Mouse (Mus musculus): ENCODE data around the gene Gadd45g.
A peak's percentile ranks its signal among the peaks of the same experiment; 100 is the strongest.

Gene Gadd45g

DNA sequence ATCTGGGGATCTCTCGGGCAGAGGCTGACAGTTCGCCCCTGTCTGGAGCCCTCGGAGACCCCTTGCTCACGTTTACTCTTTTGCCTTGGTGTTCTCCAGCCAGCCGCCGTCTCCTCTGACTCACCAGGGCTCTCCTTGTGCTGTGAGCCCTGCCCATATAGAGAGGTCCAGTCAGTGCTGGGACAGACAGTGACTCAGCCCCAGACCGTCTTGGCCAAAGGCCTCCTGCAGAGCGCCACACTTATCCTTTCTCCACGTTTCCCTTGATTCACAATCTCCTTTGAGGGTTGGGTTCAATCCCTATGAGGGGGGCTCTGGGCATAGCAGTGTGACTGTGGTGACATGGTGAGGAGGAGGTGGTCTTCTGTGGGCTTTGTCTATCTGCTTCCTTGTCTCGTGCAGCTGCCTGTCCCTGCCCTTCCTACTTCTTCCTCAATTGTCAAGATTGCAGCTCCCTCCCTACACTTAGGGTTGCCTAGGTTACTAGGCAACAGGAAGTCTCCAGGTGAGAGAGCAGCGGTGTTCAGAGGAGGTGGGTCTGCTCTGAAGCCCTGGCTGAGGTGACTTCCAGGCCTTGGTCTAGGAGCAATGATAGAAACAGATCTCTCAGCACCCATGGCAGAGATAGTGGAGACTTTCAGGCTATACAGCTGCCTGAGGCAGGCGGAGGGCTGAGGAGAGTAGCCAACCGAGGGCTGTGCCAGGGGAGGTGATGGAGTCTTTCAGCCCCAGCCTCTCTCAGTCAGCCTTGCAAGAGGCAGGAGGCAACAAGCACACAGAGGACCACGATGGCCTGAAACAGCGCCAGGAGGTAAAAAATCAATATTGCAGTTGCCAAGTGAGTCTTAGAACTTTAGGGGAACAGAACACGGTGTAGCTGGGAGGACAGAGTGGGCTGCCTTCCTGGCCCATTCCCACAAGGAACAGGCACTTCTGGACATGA, 7.1 kb downstream of the Gadd45g start:
- DNase-seq (ENCODE audit: low spot score) = no peak

DNA sequence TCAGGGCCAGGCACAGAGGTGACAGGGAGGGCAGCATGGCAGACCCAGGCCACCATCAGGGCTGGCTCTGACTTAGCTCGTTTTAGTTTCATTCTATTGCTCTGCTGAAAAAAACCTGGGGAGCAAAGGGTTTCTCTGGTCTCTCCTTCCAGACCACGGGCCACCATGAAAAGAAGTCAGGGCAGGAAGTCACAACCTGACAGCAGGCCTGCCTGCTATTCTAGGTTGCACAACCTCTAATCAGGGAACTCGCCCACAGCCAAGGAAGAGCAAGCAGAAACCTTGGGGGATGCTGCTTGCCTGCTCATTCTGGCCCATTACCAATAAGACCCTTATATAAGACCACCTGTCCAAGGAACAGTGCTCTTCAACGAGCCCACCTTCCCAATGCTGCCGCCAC, 9.1 kb downstream of the Gadd45g start:
- DNase-seq (ENCODE audit: low spot score) = no peak

DNA sequence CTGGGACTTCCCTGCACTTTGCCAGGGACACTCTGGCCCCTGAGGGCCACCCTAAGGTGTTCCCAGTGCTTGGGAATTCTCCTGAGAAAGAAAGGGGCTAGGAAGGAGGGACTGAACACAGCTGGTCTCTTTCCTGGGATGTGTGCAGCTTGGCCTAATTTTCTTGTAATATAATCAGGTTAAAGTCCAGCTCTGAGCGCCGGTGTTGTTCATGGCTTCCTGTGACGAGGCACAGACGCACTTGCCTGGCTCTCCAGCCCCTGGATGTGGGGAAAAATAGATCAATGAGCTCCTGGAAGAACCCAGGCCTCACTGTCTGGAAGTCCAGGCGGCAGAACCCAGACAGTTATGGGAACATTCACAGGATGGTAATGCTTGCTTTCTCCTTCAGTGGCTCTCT, 10.7 kb downstream of the Gadd45g start:
- DNase-seq (ENCODE audit: low spot score) = no peak

DNA sequence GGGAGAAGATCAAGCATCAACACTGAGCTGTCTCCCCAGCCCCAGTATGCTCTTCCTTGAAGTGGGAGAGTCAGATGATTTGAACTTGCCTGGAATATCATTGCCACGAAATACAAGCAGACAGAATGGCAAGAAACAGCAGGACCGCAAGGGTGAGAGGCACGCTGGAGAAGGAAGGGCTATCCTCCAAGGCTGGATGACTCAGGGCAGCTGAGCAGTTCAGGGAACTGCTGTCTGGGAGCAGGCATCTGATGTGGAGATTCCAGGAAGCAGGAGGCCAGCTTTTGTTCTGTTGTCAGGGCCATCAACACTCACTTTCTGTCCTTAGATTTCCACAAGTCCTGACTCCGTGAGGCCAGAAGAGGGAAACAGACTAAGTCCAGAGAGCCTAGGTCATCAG, 12.0 kb downstream of the Gadd45g start:
- no peak for DNase-seq (ENCODE audit: low spot score)

DNA sequence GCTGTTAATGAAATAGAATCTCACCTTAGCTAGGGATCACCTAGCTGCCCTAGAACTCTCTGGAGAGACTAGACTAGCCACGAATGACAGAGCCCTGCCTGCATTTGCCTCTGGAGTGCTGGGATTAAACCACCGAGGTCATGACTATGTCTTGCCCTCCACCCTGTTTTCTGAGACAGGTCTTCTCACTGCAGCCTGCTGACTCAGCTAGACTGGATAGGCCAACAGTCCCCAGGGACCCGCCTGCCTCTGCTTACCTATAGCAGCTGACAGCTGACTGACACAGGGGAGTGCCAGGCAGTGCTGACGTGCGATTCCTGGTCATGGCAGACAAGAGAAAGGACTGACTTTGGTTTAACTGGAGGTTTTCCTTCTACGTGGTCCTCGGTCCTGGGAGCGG, 12.7 kb downstream of the Gadd45g start:
- DNase-seq (ENCODE audit: low spot score) = no peak

DNA sequence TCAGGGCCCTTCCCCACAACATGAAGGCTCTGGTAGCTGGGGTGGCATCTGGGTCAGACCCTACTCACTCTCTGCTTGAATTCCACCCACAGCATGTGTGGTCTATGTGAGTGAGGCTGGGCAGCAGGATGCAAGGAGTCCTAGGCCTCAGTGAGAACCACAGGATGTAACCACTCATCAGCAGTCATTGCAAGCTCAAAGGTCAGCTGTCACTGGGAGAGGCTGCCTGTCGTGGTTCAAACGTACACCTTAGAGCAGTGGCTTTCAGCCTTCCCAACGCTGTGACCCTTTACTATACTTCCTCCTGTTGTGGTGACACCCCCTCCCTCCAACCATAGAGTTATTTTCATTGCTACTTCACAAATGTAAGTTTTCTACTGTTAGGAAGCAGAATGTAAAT, 13.3 kb downstream of the Gadd45g start:
- no peak for DNase-seq (ENCODE audit: low spot score)

DNA sequence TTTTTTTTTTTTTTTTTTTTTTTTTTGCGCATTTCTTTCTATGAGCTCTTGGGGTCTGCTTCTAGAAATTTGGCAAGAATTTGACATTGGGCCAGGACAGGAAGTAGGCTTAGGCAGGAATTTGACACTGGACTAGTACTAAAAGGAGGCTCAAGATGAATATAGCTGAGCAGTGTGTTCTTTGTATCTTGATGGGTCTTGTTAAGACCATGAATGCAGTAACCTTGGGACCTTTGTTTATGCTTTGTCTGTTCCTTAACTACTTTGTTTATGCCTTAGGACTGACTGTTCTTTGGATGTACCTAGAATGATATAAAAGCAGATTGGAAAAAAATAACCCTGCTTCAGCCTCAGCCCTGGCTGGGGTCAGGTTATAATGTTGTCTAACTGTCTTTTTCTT, 16.3 kb downstream of the Gadd45g start:
- no peak for DNase-seq (ENCODE audit: low spot score)

DNA sequence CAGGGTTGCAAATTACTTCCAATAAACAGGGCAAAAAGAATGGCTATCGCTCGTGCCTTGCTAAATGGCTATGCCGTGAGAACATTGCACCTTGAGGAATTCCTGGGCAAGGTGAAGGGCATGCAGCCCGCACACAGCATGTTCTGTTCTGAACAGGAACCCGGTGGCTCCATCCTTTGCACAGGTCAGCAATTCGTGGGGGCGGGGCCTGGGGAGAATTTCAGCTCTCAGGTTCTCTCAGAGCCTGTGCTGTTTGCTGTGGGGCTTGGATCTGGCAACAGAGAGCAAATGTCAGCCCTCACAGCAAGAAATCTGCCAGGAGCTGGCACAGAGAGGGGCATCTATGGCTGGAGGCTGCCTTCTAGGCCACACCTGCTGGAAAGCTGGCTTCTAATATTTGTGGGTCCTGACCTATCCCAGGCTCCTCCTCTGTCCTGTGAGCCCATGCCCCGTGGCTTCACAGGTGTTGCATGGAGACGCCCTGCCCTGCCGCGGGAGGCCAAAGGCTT, 19.7 kb downstream of the Gadd45g start:
- DNase-seq (ENCODE audit: low spot score) = peak; percentile 63

DNA sequence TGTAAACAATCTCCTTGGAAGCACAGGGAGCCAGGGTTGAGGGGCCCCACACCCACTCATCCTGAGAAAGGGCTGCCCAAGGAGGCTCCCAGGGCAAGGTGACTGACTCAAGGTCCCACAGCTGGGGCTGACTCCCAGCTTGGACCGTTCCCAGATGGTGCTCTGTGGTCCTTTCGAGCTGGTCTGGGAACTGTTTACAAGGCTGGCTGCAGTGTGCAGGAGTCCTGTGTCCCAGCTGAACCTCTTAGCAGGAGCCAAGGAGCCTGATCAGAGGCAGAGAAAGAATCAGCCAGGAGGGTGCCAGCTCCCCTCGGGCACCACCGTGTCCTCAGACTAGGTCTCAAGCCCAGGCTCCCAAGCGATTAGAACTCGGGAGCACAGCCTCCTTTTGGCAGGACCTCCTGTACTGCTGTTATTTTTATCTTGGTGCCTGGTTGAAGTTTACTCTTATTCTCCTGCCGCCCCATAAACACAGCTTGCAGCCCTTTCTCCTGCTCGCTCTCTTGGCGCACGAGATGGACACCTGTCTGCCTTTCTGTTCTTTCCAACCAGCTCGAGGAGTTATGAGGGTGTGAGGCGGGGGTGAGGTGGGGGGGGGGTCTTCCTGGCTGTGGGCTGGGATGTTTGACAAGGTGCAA, 22.1 kb downstream of the Gadd45g start:
- peak; percentile 62 for DNase-seq (ENCODE audit: low spot score)

DNA sequence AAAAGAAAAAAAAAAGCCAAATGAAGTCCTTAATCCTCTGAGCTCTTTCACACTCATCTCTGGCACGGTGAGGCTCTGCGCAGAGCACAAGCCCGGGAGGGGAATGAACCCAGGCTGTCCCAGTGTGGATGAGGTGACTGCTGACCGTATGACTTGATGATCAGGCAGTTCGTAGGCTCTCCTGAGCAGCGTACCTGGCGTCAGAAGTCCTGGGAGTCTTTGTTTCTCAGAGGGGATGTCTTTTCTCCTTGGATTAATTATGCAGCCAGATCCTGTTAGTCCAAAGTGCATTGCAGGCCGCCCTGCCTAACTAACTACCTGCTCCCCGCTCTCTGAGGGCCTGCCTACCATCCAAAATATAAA, 22.6 kb downstream of the Gadd45g start:
- DNase-seq (ENCODE audit: low spot score) = no peak

DNA sequence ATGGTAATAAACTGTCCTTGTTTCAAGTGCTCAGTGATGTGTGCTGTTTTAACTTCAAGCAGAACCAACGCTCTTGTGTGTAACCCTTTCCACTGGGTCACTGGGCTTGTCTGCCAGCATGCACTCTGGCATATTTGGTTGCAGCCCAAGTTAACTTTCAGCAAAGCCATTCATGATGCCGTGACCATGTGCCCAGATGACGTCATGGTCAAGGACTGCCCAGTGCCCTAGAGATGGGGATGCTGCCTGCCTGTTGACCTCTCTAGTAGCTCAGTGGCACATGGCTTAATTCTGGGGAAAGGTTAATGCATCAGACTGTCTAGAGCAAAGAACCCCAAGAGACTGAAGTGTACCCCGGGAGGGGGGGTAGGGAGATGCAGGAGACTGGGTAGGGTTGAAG, 24.7 kb downstream of the Gadd45g start:
- DNase-seq (ENCODE audit: low spot score) = no peak

DNA sequence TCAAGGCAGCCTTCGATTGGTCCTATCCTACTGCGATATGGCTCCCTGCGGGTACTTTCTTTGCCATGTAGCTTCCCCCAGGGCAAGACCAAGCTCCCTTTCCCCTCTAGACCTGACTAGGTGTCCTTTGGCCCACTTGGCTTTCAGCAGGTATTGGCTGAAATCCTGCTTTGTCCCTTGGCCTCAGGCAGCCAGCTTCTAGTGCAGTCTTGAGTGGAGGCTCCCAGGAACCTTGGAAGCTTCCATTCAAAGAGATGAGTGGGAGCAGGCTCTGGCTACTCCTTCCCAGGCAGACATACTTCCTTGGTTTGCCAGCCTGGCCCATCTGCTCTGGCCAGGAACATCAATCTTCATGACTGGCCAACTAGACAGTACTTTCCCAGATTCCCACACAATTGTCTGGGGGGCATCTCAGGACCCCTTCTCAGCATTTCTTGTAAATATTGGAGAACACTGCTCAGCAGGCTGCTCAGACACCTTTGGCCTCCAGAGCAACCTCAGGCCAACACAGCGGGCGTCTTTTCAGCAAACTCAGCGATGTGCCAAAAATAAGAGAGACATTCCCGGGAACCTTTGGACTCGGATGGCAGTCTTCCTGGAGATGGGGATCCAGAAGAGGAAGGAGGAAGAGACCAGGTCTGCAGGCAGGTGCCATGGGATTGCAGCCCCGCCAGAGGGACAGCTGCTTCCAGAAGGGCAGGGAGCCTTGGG, 25.9 kb downstream of the Gadd45g start:
- DNase-seq (ENCODE audit: low spot score) = no peak

DNA sequence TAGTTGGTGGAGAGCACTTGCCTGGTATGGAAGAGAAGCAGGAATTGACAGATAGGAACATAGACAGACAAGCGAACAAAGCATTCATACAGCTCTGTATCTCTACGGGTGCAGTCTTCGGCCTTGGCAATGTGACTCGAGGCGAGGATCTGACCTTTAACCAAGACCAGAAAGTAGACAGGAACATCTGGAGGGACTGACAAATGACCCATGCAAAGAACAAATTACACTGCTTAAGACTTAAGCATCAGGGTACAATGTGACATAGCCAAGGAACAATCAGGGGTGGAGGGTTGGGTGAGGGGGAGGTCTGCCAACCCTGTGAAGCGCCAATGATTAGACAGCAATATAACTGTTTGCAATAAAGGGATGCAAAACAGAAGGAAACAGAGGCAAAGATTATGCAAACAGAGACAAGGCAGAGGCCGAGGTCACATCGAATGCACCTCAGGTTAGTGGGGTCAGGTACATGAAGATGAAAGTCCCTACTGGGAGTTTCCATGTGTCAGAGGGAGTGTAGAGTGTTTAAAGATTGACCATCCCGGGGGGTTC, 26.6 kb downstream of the Gadd45g start:
- no peak for DNase-seq (ENCODE audit: low spot score)

DNA sequence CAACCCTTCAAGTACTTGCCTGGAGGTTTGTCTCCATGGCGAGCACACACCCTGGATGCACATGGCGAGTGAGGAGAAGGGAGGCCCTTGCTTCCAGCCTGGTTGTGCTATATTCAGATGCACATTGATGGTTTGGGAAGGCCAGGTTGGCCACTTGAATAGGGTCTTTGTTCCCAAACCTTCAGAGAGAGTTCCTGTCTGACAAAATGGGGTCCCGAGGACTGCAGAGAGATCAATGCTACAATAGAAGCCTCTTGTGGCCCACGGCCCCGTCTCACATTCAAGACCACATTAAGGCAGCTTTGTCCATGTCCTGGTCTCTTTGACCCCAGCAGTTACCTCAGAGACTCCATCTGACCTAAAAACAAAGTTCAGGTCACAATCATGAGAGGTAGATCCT, 27.3 kb downstream of the Gadd45g start:
- DNase-seq (ENCODE audit: low spot score) = no peak

DNA sequence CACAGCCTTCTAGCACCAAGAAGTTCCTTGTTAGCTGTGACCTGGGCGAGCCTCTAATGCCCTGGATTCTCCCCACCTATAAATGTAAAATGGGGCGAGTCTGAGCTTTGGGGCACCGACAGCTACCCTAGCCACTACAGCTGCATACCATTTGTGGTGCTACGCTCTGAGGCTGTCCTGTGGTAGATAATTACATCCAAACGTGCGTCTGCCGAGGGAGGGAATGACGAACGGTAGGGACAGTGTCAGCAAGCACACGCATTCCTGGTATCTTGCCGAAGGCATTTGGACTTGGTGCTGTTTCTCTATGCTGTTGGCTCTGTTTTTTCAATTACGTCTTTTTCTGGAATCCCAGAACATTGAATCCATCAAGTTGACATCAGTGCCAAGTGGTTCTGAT, 29.7 kb downstream of the Gadd45g start:
- no peak for DNase-seq (ENCODE audit: low spot score)

DNA sequence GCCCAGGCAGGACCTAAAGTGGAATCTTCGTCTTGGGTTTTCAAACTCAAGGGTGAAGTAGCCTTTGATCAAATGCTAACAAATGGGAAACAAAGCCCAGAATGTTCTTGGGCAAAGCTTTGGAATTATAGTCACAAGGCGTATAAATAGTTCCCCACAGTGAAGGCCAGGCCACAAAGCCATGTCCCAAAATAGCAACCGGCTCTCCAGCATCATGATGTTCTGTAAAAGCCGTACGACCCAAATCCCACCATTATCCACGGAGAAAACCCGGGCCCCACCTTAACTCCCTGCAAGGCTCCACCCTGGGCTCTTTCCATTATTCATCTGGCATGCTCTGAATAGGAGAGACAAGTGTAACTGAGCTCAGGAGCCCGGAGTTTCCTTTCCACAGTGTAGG, 32.3 kb downstream of the Gadd45g start:
- no peak for DNase-seq (ENCODE audit: low spot score)

DNA sequence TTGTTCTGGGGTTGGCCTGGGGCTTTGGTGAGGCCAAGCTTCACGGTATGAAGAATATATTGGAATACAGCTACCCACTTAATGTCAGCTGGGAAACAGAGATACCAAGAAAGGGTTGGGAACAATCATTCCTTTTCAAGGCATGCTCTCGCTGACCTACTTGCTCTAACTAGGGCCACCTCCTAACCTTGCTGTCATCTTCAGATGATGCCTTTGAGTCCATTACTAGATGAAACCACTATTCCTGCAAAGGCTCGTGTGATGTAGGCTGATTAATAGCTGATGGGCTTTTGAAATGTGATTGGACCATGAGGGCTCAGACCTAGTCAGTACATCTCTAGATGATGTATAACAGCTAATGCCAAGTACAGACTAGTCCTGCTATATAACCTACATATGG, 33.1 kb downstream of the Gadd45g start:
- DNase-seq (ENCODE audit: low spot score) = no peak

DNA sequence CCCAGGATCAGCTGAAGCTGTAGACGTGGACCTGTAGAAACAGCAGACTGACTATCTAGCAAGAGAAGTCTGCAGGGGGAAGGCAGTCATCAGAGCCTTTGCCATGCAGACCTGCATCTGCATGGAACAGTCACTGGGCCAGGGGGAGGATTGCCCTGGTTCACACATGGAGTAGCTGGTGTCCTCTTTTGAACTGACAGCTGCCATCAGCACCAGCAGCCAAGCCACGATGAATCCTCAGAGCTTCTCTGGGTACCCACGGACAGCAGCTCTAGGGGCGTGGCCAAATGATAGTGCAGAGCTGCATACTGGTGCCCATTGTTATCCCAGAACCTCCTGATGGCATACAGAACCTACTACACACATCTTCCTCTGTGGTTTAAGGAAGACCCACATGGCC, 33.5 kb downstream of the Gadd45g start:
- DNase-seq (ENCODE audit: low spot score) = no peak

DNA sequence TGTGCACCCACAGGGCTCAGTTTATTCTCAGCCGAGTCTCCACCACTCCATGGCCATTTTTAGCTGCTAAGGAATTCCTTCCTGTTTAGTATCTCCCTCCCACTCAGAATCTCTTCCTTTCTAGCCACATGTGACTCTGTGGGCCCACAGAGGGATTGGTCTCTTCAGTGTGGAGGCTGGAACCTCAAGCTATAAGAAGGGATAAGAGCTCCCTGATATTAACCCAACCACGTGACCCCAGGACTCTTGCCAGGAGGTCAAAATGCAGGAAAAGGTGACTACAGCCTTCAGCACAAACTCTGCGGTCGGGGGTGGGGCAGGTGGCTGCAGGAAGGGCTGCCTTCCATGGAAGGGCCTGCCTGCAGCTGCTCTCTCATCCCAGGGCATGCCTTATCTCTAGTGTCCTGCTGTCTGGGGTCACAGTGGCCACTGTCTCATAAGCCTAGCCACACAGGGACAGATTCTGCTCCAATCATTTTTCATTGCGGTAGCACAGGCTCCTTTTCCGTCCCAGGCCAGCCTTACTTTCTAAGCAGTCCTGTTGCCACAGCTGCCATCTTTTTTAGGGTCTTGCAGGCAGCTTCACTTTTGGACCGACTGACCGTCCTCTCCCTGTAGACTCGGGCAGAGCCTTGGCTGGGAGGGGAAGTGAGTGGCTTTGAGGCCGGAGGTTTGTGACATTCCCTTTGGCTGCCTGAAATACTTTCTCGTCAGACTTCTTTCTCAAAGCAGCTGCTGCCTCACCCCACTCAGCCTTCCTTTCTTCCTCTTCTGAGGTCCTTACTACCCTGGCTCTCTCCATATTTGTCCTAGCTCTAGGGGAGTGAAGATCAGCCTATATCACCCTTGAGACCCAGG, 35.0 kb downstream of the Gadd45g start:
- no peak for DNase-seq (ENCODE audit: low spot score)

DNA sequence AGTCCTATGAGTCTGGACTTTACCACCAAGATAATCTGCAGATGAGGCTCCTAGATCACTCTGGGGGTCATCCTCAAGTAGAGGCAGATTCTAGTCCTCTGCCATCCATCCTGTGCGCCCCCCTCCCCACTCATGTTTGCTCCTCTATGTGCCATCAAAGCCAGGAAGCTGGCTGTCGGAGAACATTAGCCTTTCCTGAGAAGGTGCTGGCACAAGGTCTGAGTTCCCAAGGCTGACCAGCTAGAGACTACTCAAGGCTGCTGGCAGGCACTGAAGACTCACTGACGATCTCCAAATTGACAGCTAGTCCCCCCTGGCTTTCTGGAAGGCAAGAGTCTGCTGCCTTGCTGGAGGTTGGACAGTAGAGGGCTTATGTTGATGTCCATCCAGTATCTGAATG, 35.7 kb downstream of the Gadd45g start:
- no peak for DNase-seq (ENCODE audit: low spot score)

DNA sequence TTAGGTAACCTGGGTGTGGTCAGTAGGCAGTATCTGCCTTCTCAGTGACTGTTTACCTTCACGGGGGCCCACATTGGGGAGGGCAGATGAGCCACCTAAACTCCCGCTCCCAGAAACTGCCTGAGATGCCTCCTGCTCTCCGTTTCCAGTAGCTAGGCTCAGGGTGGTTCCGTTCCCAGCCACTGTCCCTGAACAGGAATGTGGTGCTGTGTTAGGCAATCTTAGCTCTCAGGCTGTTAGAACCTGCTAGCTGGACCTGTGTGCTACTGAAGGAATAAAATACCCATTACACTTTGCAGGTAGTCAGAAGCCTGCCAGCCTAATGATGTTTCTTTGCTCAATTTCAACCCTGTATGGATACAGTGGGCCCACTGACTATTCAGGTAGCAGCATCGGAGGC, 37.8 kb downstream of the Gadd45g start:
- DNase-seq (ENCODE audit: low spot score) = no peak

DNA sequence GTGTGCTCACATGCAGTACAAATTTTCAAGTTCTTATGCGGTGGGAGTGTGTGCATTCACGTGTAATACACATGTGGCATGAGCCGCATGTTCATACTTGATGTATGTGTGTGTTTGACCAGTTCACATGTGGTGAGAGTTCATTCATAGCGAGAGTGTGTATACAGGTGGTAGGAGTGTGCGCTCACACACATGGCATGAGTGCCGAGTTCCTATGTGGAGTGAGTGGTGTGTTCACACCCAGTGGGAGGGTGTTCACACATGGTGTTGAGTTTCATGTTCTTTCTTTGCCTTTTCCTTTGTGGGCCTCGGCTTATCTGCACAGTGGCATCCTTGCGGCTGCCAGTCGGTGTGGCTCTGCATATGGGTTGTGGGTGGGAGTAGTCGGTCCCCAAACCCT, 39.1 kb downstream of the Gadd45g start:
- no peak for DNase-seq (ENCODE audit: low spot score)
